Mouse (Mus musculus): ENCODE measurements around the gene Edrf1.

The Edrf1 gene

GRCm38 (mm10) chr7:133637361-133638305 is at the start of gene Edrf1:
Gene Edrf1, plus strand, starts transcription at chr7:133637543.
- peak; percentile 98 for DNase-seq

- no peak for DNase-seq
Observed at GRCm38 (mm10) chr7:133591750-133592149, 45.6 kb upstream of the Edrf1 start.

GRCm38 (mm10) chr7:133600558-133600957 is 36.8 kb upstream of the Edrf1 start:
- DNase-seq = no peak

- DNase-seq = no peak
Observed at GRCm38 (mm10) chr7:133602058-133602457, 35.3 kb upstream of the Edrf1 start, which contains the start of gene Tex36. Gene Tex36, minus strand, starts transcription at chr7:133602158.

GRCm38 (mm10) chr7:133603156-133603555 is 34.2 kb upstream of the Edrf1 start:
- DNase-seq = no peak

- DNase-seq = no peak
Observed at GRCm38 (mm10) chr7:133604427-133605081, 32.8 kb upstream of the Edrf1 start.

- DNase-seq = no peak
Observed at GRCm38 (mm10) chr7:133607331-133607730, 30.0 kb upstream of the Edrf1 start.

- no peak for DNase-seq
Observed at GRCm38 (mm10) chr7:133607883-133608575, 29.3 kb upstream of the Edrf1 start.

GRCm38 (mm10) chr7:133608631-133609340 is 28.6 kb upstream of the Edrf1 start:
- peak; percentile 44 for DNase-seq

- DNase-seq = peak; percentile 42
Observed at GRCm38 (mm10) chr7:133609585-133609984, 27.8 kb upstream of the Edrf1 start.

- no peak for DNase-seq
Observed at GRCm38 (mm10) chr7:133612981-133613380, 24.4 kb upstream of the Edrf1 start.

- peak; percentile 42 for DNase-seq
Observed at GRCm38 (mm10) chr7:133620721-133621120, 16.6 kb upstream of the Edrf1 start.

- no peak for DNase-seq
Observed at GRCm38 (mm10) chr7:133623226-133623625, 14.1 kb upstream of the Edrf1 start.

GRCm38 (mm10) chr7:133627184-133627936 is 10.0 kb upstream of the Edrf1 start:
- DNase-seq = no peak

- no peak for DNase-seq
Observed at GRCm38 (mm10) chr7:133630821-133631220, 6.5 kb upstream of the Edrf1 start.

GRCm38 (mm10) chr7:133632476-133632875 is 4.9 kb upstream of the Edrf1 start:
- peak; percentile 39 for DNase-seq

GRCm38 (mm10) chr7:133634932-133635650 is 2.3 kb upstream of the Edrf1 start:
- no peak for DNase-seq

- peak; percentile 90 for DNase-seq
Observed at GRCm38 (mm10) chr7:133636738-133637352, 498 bp upstream of the Edrf1 start.

GRCm38 (mm10) chr7:133638306-133638705 is 963 bp downstream of the Edrf1 start:
- no peak for DNase-seq

- peak; percentile 72 for DNase-seq
Observed at GRCm38 (mm10) chr7:133638821-133639220, 1.5 kb downstream of the Edrf1 start.

GRCm38 (mm10) chr7:133645716-133646115 is 8.4 kb downstream of the Edrf1 start:
- DNase-seq = no peak

Measured in right cerebral cortex, adult 18-20 months (tissue).